Mouse (Mus musculus): ENCODE data around the gene Sqstm1. TPM values are rescaled to one million over a fixed set of nuclear protein-coding genes. Genes with fewer than 3 reads are reported as not detected.

Gene Sqstm1
- polyA plus RNA-seq, 1 experiment: 113 TPM

DNA sequence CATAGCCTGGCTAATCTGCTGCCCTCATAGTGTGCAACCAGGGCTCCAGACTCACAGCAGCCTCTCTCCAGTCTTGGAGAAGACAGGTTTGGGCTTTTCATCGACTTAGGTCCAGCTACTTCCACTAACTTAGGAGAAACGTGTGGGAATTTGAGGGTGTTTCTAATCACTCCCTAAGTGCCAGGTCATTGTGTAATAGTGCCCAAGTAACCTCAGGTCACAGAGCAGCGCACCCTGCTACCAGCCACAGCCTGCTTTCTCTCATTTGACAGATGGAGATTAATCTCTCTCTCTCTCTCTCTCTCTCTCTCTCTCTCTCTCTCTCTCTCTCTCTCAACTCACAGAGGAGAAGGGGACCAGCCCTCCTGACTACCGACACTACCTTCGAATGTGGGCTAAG is 42.3 kb downstream of the Sqstm1 start:
- Histone ChIP-seq H3K27ac (ENCODE audit: insufficient read depth, low read length) (no peak overlapping the region), H3K4me3 (ENCODE audit: extremely low read depth, insufficient read depth, insufficient read length) (no peak overlapping the region), H3K27me3 (ENCODE audit: control insufficient read depth, insufficient read depth, low read length) (no peaks in the 10 kb centered on the region), H3K36me3 (ENCODE audit: control insufficient read depth, insufficient read depth, low read length) (peaks cover 10% of the 10 kb centered on the region), H3K4me1 (ENCODE audit: control insufficient read depth, insufficient read depth, insufficient read length) (no peaks in the 10 kb centered on the region)
- 89% methylated on average over 5 of the region's 5 CpGs for WGBS
- no peak for TF ChIP-seq POLR2A (IDR thresholded peaks at IDR 0.05; ENCODE audit: low read depth, low read length)
- no peak for TF ChIP-seq CTCF (IDR thresholded peaks at IDR 0.05; ENCODE audit: extremely low read depth, insufficient read depth, insufficient read length, insufficient replicate concordance)
- DNase-seq (ENCODE audit: low read depth in 1 of 2, low spot score in 2 of 2): no peak

DNA sequence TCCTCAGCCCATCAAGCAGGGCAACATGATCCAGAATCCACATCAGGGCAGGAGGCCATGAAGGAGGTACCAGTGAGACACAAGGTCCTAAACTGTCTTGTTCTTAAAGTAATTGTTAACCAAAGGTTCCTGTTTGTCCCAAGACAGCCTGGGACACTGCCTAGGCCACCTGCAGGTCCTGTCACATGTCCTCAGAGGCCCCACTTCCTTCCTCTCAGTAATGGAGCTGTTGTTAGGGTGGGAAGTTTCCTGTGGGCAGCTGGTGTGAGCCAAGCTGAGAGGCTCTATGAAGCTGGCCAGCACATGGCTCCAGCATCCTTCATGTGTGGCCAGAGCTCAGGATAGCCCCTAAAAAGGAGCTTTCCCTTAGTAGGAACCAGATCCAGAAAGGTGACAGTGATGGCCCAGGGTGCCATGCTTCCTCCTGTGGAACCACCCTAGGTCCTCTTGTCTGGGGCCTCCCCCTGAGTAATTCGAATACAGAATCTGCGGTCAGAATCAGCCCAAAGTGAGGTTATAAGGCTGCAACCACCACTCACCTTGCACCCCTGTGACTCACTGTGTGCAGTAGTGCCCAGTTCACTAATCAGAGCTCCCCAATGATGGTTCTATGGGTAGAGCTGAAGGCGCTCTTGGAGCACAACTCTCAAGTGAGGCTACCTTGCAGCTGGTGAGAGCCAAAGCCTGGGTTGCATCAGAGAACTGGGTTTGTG is 48.1 kb downstream of the Sqstm1 start:
- DNase-seq (ENCODE audit: low read depth in 1 of 2, low spot score in 2 of 2): no peak
- peaks cover 15% of the 10 kb centered on the region for H3K36me3 ChIP-seq (ENCODE audit: control insufficient read depth, insufficient read depth, low read length)
- H3K27ac ChIP-seq (ENCODE audit: insufficient read depth, low read length): 0 out of 2 replicates have a peak overlapping the region, but pooled peaks have one; percentile 11
- 85% methylated on average over 3 of the region's 3 CpGs for WGBS
- TF ChIP-seq CTCF (IDR thresholded peaks at IDR 0.05; ENCODE audit: extremely low read depth, insufficient read depth, insufficient read length, insufficient replicate concordance) (no peak), POLR2A (IDR thresholded peaks at IDR 0.05; ENCODE audit: low read depth, low read length) (no peak)
- H3K4me3 ChIP-seq (ENCODE audit: extremely low read depth, insufficient read depth, insufficient read length): no peak overlapping the region
- H3K27me3 ChIP-seq (ENCODE audit: control insufficient read depth, insufficient read depth, low read length): no peaks in the 10 kb centered on the region
- H3K4me1 ChIP-seq (ENCODE audit: control insufficient read depth, insufficient read depth, insufficient read length): peaks cover 6% of the 10 kb centered on the region; the same call in 1 of the 2 replicates

DNA sequence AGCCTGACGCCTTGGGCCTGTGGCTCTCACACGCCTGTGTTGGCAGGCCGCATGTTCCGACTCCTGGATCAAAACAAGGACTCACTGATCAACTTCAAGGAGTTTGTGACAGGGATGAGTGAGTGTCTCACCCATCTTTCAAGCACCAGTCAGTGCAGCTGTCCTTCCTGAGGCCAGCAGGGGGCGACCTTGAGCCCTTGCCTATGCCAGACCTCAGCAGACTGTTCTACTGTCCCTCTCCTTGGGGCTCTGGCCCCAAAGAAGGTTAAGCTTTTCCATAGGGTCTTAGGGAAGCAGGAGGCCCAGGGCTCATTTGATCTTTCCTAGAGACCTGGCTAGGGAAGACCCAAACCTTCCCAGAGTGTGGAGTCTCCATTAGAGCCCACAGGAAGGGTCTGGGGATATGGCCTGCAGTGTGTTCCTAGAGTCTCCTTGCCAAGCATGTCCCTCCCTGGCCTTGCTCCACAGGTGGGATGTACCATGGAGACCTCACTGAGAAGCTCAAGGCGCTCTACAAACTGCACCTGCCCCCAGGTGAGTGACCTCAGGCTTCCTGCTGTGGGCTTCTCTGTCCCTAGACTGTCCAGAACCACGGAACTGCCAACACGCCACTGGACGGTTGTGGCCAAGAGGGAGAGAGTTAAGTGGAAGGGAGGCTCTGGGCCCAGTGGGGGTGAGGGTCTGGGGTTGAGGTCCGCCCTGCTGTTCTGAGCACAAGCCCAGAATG is 48.9 kb downstream of the Sqstm1 start:
- TF ChIP-seq CTCF (IDR thresholded peaks at IDR 0.05; ENCODE audit: extremely low read depth, insufficient read depth, insufficient read length, insufficient replicate concordance): peak; percentile 92
- no peak for TF ChIP-seq POLR2A (IDR thresholded peaks at IDR 0.05; ENCODE audit: low read depth, low read length)
- DNase-seq (ENCODE audit: low read depth in 1 of 2, low spot score in 2 of 2): peak; percentile 23 to 53

DNA sequence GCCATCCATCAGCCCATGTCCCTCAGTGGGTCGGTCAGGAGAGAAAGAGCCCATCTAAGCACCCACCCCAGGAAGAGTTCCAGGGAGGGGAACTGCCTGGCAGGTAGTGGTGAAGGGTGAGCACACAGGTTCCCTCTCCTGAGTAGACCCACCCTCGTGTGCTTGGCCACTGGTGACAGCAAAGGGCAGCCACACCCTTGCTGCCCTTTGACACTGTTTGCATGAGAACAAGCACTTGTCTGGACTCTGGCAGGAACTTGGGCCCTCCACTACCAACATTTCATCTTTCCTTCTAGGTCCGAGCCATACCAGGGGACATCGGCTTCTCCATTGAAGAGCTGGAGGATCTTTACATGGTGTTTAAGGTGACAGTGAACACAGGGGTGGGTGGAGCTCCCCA is 51.3 kb downstream of the Sqstm1 start:
- Histone ChIP-seq H3K27ac (ENCODE audit: insufficient read depth, low read length) (no peak overlapping the region), H3K36me3 (ENCODE audit: control insufficient read depth, insufficient read depth, low read length) (peaks cover 36% of the 10 kb centered on the region), H3K27me3 (ENCODE audit: control insufficient read depth, insufficient read depth, low read length) (no peaks in the 10 kb centered on the region), H3K4me3 (ENCODE audit: extremely low read depth, insufficient read depth, insufficient read length) (no peak overlapping the region), H3K4me1 (ENCODE audit: control insufficient read depth, insufficient read depth, insufficient read length) (peaks cover 6% of the 10 kb centered on the region; the same call in 1 of the 2 replicates)
- no peak for TF ChIP-seq CTCF (IDR thresholded peaks at IDR 0.05; ENCODE audit: extremely low read depth, insufficient read depth, insufficient read length, insufficient replicate concordance)
- no peak for TF ChIP-seq POLR2A (IDR thresholded peaks at IDR 0.05; ENCODE audit: low read depth, low read length)
- 91% methylated on average over 4 of the region's 4 CpGs for WGBS
- DNase-seq (ENCODE audit: low read depth in 1 of 2, low spot score in 2 of 2): no peak

More for the DNA sequence above, 48.9 kb downstream of the Sqstm1 start:
- Histone ChIP-seq H3K4me3 (ENCODE audit: extremely low read depth, insufficient read depth, insufficient read length) (no peak overlapping the region), H3K36me3 (ENCODE audit: control insufficient read depth, insufficient read depth, low read length) (peaks cover 23% of the 10 kb centered on the region), H3K27me3 (ENCODE audit: control insufficient read depth, insufficient read depth, low read length) (no peaks in the 10 kb centered on the region), H3K27ac (ENCODE audit: insufficient read depth, low read length) (0 out of 2 replicates have a peak overlapping the region, but pooled peaks have one; percentile 11), H3K4me1 (ENCODE audit: control insufficient read depth, insufficient read depth, insufficient read length) (peaks cover 6% of the 10 kb centered on the region; the same call in 1 of the 2 replicates)
- WGBS: 69% methylated on average over 10 of the region's 10 CpGs

DNA sequence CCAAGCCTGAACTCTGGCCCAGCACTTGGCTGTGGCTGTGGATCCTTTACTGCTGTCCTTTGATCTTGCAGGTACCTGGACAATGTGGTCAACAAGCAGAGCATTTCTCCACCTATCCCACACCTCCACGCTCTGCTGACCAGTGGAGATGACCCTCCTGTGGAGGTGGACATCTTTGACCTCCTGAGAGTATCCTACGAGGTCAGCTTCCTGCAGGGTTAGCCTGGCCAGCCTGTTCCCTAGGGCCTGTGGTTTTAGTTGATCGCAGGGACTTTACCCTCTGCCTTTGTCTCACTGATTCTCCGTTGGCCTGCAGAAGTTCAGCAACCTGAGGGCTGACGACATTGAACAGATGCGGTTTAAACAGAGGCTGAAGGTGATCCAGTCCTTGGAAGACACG is 52.3 kb downstream of the Sqstm1 start:
- no peak for DNase-seq (ENCODE audit: low read depth in 1 of 2, low spot score in 2 of 2)
- Histone ChIP-seq H3K4me1 (ENCODE audit: control insufficient read depth, insufficient read depth, insufficient read length) (peaks cover 6% of the 10 kb centered on the region; the same call in 1 of the 2 replicates), H3K36me3 (ENCODE audit: control insufficient read depth, insufficient read depth, low read length) (peaks cover 44% of the 10 kb centered on the region), H3K27me3 (ENCODE audit: control insufficient read depth, insufficient read depth, low read length) (no peaks in the 10 kb centered on the region), H3K4me3 (ENCODE audit: extremely low read depth, insufficient read depth, insufficient read length) (no peak overlapping the region), H3K27ac (ENCODE audit: insufficient read depth, low read length) (no peak overlapping the region)
- 95% methylated on average over 7 of the region's 7 CpGs for WGBS
- TF ChIP-seq CTCF (IDR thresholded peaks at IDR 0.05; ENCODE audit: extremely low read depth, insufficient read depth, insufficient read length, insufficient replicate concordance) (no peak), POLR2A (IDR thresholded peaks at IDR 0.05; ENCODE audit: low read depth, low read length) (no peak)

DNA sequence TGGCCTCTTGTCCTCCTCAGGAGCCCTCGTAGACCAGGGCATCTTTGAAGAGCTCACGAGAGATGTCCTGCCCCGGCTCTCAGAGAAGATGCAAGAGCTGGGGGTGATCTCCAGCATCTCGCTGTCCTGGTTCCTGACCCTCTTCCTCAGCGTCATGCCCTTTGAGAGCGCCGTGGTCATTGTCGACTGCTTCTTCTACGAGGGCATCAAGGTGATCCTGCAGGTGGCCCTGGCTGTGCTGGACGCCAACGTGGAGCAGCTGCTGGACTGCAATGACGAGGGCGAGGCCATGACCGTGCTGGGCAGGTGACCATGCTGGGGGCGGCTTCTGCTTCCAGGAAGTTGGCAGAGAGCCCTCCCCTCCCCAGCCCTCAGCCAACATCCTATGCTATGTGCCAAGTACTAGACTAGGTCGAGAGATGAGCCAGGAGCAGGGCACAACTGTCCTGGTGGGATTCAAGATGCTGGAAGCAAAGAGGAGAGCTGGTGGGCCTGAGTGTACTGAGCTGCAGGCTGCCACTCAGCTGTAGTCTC is 53.8 kb downstream of the Sqstm1 start:
- DNase-seq (ENCODE audit: low read depth in 1 of 2, low spot score in 2 of 2): no peak
- Histone ChIP-seq H3K27me3 (ENCODE audit: control insufficient read depth, insufficient read depth, low read length) (no peaks in the 10 kb centered on the region), H3K27ac (ENCODE audit: insufficient read depth, low read length) (no peak overlapping the region), H3K4me3 (ENCODE audit: extremely low read depth, insufficient read depth, insufficient read length) (no peak overlapping the region), H3K36me3 (ENCODE audit: control insufficient read depth, insufficient read depth, low read length) (peaks cover 56% of the 10 kb centered on the region), H3K4me1 (ENCODE audit: control insufficient read depth, insufficient read depth, insufficient read length) (0 out of 2 replicates have a peak, but pooled peaks cover 2% of the 10 kb centered on the region)
- TF ChIP-seq POLR2A (IDR thresholded peaks at IDR 0.05; ENCODE audit: low read depth, low read length) (no peak), CTCF (IDR thresholded peaks at IDR 0.05; ENCODE audit: extremely low read depth, insufficient read depth, insufficient read length, insufficient replicate concordance) (no peak)
- whole genome bisulfite sequencing: 94% methylated on average over 16 of the region's 16 CpGs

All from spleen, adult 2 months (tissue).